Mouse (Mus musculus) hindbrain, embryonic 14.5 days (tissue): ENCODE measurements around the gene Il17c. TPM values are rescaled to one million over a fixed set of nuclear protein-coding genes. Genes with fewer than 3 reads are reported as not detected.
A peak's percentile ranks its signal among the peaks of the same experiment; 100 is the strongest.

Source experiments
- ATAC-seq: fragments of 200-750 bp; cut with Nextera tagmentation; 2 replicates; pipeline ENCODE4 v1.8.0; 2017; ENCODE audit warnings: moderate number of reproducible peaks, mild to moderate bottlenecking, moderate TSS enrichment, moderate library complexity; ENCODE audit not compliant: low FRiP score
- DNase-seq: peaks from one replicate; pipeline ENCODE4 v3.0.0-alpha.2; 2015; ENCODE audit warnings: low spot score
- H3K27ac ChIP-seq: fragments of 300-500 bp; sonication (generic); 2 replicates; pipeline ENCODE4 v1.5.1; 2014; ENCODE audit warnings: mild to moderate bottlenecking, moderate library complexity
- H3K27me3 ChIP-seq: fragments of 300-500 bp; sonication (generic); 2 replicates; pipeline ENCODE4 v1.6.1; 2014; ENCODE audit warnings: mild to moderate bottlenecking, low read length, mixed read lengths; ENCODE audit not compliant: control insufficient read depth, insufficient read depth
- H3K36me3 ChIP-seq: fragments of 300-500 bp; sonication (generic); replicated peaks from 2 replicates; pipeline ENCODE4 v1.6.1; 2014; ENCODE audit not compliant: control insufficient read depth, insufficient read depth
- H3K4me1 ChIP-seq: fragments of 300-500 bp; sonication (generic); replicated peaks from 2 replicates; pipeline ENCODE4 v1.6.1; 2014; ENCODE audit warnings: antibody characterized with exemption, low read length, mixed read lengths; ENCODE audit not compliant: control insufficient read depth, insufficient read depth
- H3K4me2 ChIP-seq: fragments of 300-500 bp; sonication (generic); replicated peaks from 2 replicates; pipeline ENCODE4 v1.6.1; 2014; ENCODE audit warnings: mild to moderate bottlenecking, moderate library complexity
- H3K4me3 ChIP-seq: fragments of 300-500 bp; sonication (generic); replicated peaks from 2 replicates; pipeline ENCODE4 v1.5.1; 2014; ENCODE audit warnings: mild to moderate bottlenecking, low read length
- H3K9ac ChIP-seq: fragments of 300-500 bp; sonication (generic); 2 replicates; pipeline ENCODE4 v1.6.1; 2014
- H3K9me3 ChIP-seq: fragments of 300-500 bp; sonication (generic); 2 replicates; pipeline ENCODE4 v1.6.1; 2016; ENCODE audit warnings: low read length; ENCODE audit not compliant: control insufficient read depth
- WGBS: fragments of 180-500 bp; shearing (Covaris S2); extraction: QIAGEN DNeasy Blood & Tissue Kit; methylation state at CpG from one replicate; pipeline ENCODE4 v1.1.7; 2014; 5-methylcytosine and 5-hydroxymethylcytosine counted together
- polyA plus RNA-seq: library from polyadenylated mRNA; unstranded; fragments of >200 nt; fragmentation: Nextera tagmentation; extraction: Ambion mirVana; gene quantifications from 2 replicates; pipeline ENCODE4 v1.2.1, GENCODE M21; 2014

Gene Il17c
- polyA plus RNA-seq, 1 experiment from 2014 or later = not detected

DNA sequence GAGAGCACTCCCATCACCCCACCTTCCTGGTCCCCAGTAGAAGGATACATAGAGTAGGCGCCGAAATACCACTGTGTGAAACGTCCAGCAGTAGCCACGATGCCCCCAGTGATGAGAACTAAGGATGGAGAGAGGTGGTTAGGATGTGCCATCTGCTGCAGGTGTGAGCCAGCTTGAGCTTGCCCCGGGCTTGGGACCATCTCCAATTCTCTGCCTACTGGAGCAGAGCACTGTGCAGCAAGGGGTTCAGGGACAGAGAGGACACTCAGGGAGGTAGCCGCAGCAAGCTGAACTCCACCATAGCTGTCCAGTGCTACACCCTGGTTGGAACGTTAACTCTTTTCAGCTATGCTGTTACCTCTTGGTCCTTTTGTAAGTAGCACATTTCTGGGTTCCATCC is 5.8 kb downstream of the Il17c start:
- Histone ChIP-seq H3K4me2 (no peak overlapping the region), H3K4me1 (peaks cover 6% of the 10 kb centered on the region), H3K9ac (no peak overlapping the region), H3K36me3 (no peaks in the 10 kb centered on the region), H3K4me3 (no peak overlapping the region), H3K27ac (no peak overlapping the region), H3K27me3 (peaks cover under 1% of the 10 kb centered on the region; the same call in 1 of the 2 replicates), H3K9me3 (no peaks in the 10 kb centered on the region)
- ATAC-seq (no peak), DNase-seq (no peak)
- WGBS = 90% methylated on average over 7 of the region's 7 CpGs

GRCm38 (mm10) chr8:122428163-122428562 is 6.3 kb downstream of the Il17c start:
- Histone ChIP-seq H3K4me2 (no peak overlapping the region), H3K27me3 (peaks cover 6% of the 10 kb centered on the region; the same call in 1 of the 2 replicates), H3K4me1 (peaks cover 9% of the 10 kb centered on the region), H3K9me3 (no peaks in the 10 kb centered on the region), H3K27ac (no peak overlapping the region), H3K36me3 (peaks cover under 1% of the 10 kb centered on the region; the same call in 1 of the 2 replicates), H3K9ac (no peak overlapping the region), H3K4me3 (no peak overlapping the region)
- WGBS = 90% methylated on average over 9 of the region's 9 CpGs
- ATAC-seq = no peak
- DNase-seq = no peak

DNA sequence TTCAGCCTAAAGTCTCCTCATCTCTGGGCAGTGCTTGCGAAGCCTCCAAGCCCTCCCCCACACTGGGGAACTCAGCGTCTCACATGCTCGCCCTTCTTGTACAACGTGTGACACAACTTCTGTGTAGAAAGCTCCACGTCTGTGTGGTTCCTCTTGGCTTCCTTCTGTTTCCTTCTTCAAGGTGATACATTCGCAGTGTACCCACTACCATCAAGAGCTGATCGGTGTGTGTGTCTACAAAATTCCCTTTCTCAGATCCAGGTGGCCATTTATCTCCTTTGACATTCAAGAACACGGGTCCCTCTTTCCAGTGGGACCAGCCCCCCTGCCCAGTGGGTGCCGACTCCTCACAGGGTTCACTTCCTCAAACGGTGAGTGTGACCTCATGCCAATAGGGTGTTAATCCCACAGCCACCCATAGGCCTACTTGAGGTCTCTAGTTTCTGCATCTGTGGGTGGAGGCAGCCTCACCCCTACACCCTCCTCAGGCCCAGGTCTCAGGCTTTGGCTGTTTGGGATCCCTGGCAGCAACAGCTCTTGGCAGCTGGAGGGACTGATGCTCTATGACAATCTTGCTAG is 8.3 kb downstream of the Il17c start:
- DNase-seq (no peak), ATAC-seq (no peak)
- H3K4me2 ChIP-seq = no peak overlapping the region
- peaks cover 6% of the 10 kb centered on the region; the same call in 1 of the 2 replicates for H3K27me3 ChIP-seq
- 86% methylated on average over 10 of the region's 10 CpGs for WGBS
- H3K4me1 ChIP-seq = peaks cover 9% of the 10 kb centered on the region
- H3K9ac ChIP-seq = no peak overlapping the region
- no peak overlapping the region for H3K4me3 ChIP-seq
- peaks cover 19% of the 10 kb centered on the region for H3K36me3 ChIP-seq
- H3K27ac ChIP-seq = no peak overlapping the region
- H3K9me3 ChIP-seq = no peaks in the 10 kb centered on the region

- Histone ChIP-seq H3K36me3 (peaks cover 24% of the 10 kb centered on the region), H3K9me3 (no peaks in the 10 kb centered on the region), H3K9ac (no peak overlapping the region), H3K4me1 (peaks cover 9% of the 10 kb centered on the region), H3K27me3 (peaks cover 6% of the 10 kb centered on the region; the same call in 1 of the 2 replicates), H3K4me3 (no peak overlapping the region), H3K27ac (no peak overlapping the region), H3K4me2 (no peak overlapping the region)
- no peak for DNase-seq
- ATAC-seq = no peak
- 78% methylated on average over 3 of the region's 3 CpGs for WGBS
These were observed 8.8 kb downstream of the Il17c start for GRCm38 (mm10) chr8:122430646-122431045.

DNA sequence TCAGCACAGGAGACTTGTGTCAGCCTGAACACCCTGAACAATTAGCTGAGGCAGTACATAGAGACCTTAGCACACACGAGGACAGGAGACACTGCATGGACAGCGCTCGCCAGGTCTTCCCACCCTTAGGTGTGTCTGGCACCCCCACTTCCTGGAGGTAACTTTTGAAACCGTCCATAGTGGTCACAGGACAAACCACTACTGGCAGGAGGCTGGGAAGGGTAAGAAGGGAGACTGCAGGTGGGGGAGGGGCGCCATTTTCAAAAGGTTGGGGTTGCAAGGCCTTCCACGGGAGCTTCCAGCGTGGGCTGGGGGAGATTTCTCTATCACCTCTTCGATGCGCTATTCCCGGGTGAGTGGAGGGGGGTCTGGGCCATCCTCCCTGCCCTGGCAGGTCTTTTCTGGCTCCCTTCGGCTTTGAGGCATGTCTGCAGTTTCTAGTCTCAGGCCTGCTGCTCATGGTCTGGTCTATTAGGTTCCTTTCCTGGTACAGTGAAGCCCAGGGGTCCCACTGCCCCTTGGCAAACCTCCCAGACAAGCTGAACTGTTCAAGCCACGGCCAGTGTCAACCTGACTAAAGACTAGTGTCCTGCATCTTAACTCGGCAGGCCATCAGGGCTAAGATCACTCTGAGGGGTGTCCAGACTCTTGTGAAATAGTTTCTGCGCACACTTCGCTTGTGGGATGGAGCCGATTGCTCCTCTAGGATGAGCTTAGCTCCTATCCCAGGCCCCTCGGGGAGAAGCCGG is 10.0 kb downstream of the Il17c start:
- 44% methylated on average over 18 of the region's 18 CpGs for WGBS
- peak overlapping the region; percentile 52 for H3K4me2 ChIP-seq
- ATAC-seq (no peak), DNase-seq (no peak)
- peaks cover 9% of the 10 kb centered on the region for H3K4me1 ChIP-seq
- peaks cover 6% of the 10 kb centered on the region; the same call in 1 of the 2 replicates for H3K27me3 ChIP-seq
- no peak overlapping the region for H3K27ac ChIP-seq
- peak overlapping the region; percentile 46 for H3K9ac ChIP-seq
- peak overlapping the region; percentile 30 for H3K4me3 ChIP-seq
- H3K36me3 ChIP-seq = peaks cover 36% of the 10 kb centered on the region
- no peaks in the 10 kb centered on the region for H3K9me3 ChIP-seq

DNA sequence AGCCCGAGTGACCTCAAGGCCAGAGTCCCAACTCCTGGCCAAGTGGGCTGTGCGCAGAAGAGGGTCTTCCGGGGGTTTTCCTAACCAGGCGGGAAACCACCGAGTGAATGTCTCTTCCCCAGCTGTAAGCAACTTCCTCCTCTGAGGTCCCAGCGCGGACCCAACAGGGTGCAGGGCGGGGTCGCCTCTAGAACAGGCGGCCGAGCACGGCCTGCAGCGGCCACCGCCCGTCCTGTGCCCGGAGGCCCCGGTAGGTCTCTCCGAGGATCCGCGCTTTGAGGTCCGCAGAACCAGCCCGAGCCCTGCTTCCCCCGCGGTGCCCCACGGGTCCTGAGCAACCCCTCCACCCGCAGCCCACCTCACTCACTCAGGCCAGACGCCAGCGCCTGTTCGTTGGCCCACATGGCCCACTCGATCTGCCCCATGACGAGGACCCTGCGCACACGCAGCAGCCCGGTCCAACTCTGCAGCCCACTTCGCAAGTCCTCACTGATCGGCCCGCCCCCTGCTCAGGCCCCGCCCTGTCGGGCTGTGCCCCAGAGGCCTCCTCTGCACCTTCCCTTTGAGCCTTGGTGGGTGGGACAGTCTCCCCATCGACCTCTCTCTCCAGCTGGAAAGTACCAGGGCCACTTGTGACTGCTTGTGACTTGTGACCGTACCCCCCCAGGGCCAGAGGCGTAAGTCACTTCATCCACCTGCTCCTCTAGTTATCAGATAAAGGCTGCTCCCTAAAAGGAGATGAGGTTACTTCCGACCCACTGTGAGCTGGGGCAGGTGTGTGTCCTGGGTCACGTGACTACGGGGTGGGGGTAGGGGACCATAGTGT is 10.8 kb downstream of the Il17c start, which contains the start of gene Cyba:
Gene Cyba (minus strand): TSS at position 488 of the 826 bp plus-strand sequence.
- WGBS = 7% methylated on average over 44 of the region's 45 CpGs
- peak within 1 kb of the TSS; percentile 46 for H3K9ac ChIP-seq
- H3K27ac ChIP-seq = no peak within 1 kb of the TSS
- DNase-seq (no peak), ATAC-seq (peak; percentile 55; the same call in 1 of the 2 replicates)
- no peaks in the 10 kb centered on the region for H3K9me3 ChIP-seq
- H3K4me1 ChIP-seq = peaks cover 9% of the 10 kb centered on the region
- H3K36me3 ChIP-seq = peaks cover 43% of the 10 kb centered on the region
- H3K27me3 ChIP-seq = peaks cover 6% of the 10 kb centered on the region; the same call in 1 of the 2 replicates
- peak within 1 kb of the TSS; percentile 52 for H3K4me2 ChIP-seq
- peak within 1 kb of the TSS; percentile 30 for H3K4me3 ChIP-seq

DNA sequence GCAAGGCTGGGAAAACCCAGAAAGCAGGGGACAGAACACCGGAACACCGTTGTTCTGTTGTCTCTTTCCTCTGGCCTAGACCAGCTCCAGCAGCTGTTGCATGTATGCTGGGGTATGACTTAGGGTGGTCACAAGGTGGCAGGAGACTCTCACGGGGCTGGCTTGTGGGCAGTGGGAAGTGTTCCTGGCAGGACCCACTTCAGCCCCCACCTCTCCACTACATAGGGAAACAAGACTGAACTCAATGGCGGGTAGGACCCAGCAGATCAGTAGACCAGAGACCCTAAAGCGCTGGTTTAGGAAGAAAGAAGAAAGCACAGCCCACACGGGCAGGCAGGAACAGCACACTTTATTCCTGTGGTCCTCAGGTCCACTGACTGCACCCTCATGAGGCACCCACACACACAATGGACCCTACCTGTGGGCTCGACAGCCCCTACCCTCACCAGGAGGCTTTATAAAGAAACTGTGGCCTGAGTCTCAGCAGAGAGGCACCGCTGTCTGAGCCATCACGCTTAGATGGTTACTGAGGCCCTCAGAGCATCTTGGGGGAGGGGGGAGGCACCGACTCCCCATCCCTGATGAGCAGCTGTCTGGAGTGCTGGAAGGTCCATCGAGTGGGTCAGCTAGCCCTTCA is 11.6 kb downstream of the Il17c start:
- no peaks in the 10 kb centered on the region for H3K9me3 ChIP-seq
- WGBS = 76% methylated on average over 11 of the region's 11 CpGs
- H3K4me1 ChIP-seq = peaks cover 9% of the 10 kb centered on the region
- DNase-seq (no peak), ATAC-seq (no peak)
- H3K27me3 ChIP-seq = peaks cover 6% of the 10 kb centered on the region; the same call in 1 of the 2 replicates
- H3K4me3 ChIP-seq = no peak overlapping the region
- peaks cover 50% of the 10 kb centered on the region for H3K36me3 ChIP-seq
- H3K27ac ChIP-seq = no peak overlapping the region
- no peak overlapping the region; the same call in 1 of the 2 replicates for H3K4me2 ChIP-seq
- no peak overlapping the region for H3K9ac ChIP-seq

- ATAC-seq = no peak
- peaks cover 61% of the 10 kb centered on the region for H3K36me3 ChIP-seq
- 93% methylated on average over 6 of the region's 6 CpGs for WGBS
These were observed 13.6 kb downstream of the Il17c start for GRCm38 (mm10) chr8:122435375-122435774.

More at GRCm38 (mm10) chr8:122435375-122435774, 13.6 kb downstream of the Il17c start:
- no peak for DNase-seq
- Histone ChIP-seq H3K4me3 (no peak overlapping the region), H3K27me3 (peaks cover 6% of the 10 kb centered on the region; the same call in 1 of the 2 replicates), H3K4me1 (peaks cover 9% of the 10 kb centered on the region), H3K9me3 (no peaks in the 10 kb centered on the region), H3K9ac (no peak overlapping the region), H3K4me2 (no peak overlapping the region), H3K27ac (no peak overlapping the region)
